Mouse (Mus musculus): ENCODE results near the gene Fcrla.

The Fcrla gene

DNA sequence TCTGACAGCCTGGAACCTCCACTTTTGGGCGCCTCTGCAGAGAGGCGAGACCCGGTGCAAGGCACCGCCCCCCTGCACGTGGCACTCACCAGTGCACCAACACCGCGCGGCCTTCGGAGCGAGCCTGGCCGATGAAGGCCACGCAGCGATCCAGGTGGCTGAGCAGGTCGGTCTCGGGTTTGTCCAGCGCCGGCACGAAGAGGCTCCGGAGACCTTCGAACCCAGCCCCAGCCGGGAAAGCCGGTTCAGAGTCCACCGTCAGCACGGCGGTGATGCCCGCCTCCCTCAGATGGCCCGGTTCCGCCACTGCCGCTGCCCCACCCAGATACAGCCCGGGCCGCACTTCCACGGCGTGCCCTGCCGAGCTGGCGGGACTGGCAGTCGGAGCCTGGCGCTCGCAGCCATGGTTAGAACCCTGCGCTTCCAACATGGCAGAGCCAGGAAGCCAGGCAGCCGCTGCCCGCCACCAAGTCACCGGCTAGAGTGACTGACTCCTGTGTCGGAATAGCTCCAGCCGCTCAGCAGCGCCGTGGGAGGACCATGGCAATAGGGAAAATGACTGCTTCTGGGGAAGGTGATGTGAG, 42.3 kb downstream of the Fcrla start, which contains the start of the genes Gm26620 and Dusp12:
Gene Gm26620, plus strand, starts transcription at position 88 of the 584 bp plus-strand sequence.
Gene Dusp12, minus strand, starts transcription at position 563 of the 584 bp plus-strand sequence.
- peak; percentile 88 for DNase-seq (ENCODE audit: low spot score)

DNA sequence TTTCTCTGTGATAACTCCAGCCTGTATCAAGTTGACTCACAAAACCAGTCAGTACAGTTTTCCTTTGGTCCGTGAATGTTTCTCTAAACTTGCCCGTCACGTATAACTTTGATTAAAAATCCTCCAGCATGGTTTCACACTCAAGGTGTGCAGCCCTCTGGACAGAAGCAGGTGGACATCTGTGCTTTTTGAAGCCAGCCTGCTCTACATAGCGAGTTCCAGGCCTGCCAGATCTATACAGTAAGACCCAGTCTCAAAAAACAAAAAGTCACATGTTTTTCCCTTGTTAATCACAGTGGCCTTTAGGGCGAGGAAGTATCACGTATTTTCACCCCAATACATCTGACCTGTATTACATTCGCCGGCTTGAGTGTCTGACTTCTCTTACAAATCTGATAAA, 43.0 kb downstream of the Fcrla start:
- DNase-seq (ENCODE audit: low spot score) = no peak

DNA sequence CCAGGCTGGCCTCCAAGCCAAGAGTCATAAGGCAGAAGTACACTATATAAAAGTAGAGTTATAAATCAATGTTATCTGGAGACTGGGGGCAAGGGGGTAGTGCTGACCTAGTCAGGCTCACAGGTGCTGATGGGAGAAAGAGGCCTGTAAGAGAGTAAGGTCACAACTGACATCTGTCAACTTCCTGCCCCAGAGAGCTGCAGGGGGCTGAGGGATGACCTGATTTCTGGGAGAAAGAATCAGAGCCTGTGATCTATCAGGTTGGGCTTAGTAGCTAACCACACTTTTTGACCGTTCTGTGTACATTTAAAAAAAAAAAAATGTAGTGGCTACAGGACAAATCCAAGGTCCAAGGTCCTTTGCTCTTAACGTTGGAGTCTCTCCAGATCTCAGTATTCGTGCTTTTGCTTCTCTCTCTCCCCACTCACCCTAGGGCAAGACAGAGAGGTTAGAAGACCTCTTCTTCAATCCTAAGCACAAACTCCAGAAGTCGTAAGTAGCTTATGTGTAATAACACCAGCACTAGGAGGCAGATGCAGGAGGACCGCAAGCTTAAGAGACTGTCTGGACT, 44.4 kb downstream of the Fcrla start:
- DNase-seq (ENCODE audit: low spot score) = no peak

DNA sequence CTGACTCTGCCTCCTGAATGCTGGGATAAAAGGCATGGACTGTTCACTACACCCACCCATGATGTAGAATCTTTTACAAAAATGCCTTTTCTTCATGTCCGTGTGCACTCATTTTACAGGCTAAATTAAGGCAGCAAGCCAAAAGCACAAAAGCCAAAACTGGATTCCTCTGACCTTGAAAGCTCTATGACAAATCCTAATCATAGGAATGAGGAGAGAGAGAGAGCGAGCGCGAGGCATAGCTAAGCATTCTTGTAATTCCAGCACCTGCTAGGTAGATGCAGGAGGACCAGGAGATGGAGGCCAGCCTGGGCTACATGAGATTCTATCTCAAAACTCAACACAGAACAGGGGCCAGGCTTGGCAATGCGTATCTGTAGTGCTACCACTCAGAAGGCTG, 50.5 kb downstream of the Fcrla start:
- no peak for DNase-seq (ENCODE audit: low spot score)

DNA sequence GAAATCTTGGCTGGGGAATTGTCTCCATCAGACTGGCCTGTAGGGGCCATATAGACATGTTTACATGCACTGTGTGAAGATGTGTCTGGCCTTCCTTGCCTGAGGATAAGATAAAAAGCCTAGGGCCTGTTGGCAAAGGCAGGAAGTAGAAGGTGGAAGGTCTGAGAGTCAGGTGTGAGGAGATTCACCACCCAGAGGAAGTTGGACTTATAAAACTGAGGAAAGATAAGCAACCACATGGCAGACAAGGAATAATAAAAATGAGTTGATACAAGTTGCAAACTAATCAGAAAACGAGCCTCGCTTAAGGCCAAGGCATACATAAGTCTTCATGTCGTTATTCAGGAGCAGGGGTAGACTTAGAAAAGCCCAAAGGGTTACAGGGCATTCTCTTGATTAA, 51.7 kb downstream of the Fcrla start:
- no peak for DNase-seq (ENCODE audit: low spot score)

DNA sequence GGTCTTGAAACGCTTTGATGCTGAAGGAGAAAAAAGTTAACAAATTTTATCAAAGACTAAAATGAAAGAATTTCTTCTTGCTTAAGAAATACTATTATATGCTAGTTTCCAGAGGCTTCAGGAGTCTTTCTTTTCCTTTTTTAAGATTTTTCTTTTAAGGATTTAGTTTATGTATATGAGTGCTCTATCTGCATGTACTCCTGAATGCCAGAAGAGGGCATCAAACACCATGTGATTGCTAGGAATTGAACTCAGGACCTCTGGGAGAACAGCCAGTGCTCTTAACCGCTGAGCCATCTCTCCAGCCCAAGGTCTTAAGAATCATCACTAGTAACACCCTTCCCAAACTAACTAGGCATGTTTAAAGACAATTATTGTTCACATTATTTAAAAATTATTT, 55.4 kb downstream of the Fcrla start:
- DNase-seq (ENCODE audit: low spot score) = no peak

DNA sequence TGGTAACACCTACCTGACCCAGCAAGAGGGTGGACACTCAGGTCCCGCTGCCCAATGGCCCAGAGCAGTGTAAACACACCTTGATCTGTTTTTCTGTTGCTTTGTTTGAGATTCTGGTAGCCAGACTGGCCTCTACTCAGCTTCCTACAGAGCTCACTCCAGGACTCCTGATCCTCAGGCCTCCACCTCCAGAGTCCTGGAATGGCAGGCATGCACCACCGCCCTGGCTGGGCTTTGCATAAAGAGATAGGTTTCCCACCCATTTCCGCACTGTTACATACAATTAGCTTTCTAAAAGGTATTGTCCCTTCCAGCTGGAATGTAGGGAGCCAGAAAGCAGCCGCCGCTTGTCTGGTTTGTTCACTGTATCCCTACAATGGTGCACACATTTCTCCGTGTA, 56.0 kb downstream of the Fcrla start:
- DNase-seq (ENCODE audit: low spot score) = no peak

DNA sequence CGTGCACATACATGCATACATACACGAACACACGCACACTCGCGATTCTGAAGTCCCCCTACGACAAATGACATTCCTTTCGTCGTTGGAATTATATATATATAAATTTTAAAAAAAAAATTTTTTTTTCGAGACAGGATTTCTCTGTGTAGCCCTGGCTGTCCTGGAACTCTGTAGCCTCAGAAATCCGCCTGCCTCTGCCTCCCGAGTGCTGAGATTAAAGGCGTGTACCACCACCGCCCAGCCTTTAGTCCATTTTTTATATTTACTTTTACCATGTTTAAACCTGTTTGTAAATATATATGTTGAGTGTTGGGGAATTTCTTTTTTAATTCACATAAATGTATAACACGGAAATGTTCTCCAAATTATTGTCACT, 58.5 kb downstream of the Fcrla start:
- no peak for DNase-seq (ENCODE audit: low spot score)

DNA sequence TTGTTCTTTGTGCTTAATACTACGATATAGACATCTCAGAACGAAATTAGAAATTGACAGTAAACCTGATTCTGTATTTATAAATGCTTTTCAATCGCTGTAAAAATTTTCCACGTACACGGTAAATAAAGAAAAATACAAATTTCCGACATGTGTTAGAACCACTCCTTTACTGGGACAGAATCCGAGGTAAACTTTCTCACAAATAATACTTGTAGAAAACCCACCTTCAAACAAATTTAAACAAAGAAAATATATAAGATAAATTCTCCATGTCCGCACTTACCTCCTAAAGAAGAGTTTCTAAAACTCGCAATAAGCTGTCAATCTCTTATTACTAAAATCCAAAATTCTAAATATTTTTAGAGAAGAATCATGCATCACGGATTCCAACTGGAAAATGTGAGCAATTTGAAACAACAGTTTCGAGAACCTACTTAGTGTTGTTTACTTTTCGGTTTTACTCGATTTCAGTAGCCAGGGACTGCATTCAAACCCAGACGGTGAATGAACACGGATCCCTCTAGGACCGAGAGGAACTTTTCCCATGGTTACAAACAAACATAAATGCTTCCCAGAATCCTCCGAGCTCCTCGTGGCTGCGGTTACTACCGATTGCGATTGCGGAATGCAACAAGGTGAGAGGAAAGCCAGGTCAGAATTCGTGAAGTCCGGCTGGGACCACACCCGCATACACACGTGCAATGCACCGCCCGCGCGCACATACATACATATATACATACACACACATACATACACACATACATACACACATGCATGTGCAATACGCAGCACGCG, 59.1 kb downstream of the Fcrla start:
- peak; percentile 81 for DNase-seq (ENCODE audit: low spot score)

DNA sequence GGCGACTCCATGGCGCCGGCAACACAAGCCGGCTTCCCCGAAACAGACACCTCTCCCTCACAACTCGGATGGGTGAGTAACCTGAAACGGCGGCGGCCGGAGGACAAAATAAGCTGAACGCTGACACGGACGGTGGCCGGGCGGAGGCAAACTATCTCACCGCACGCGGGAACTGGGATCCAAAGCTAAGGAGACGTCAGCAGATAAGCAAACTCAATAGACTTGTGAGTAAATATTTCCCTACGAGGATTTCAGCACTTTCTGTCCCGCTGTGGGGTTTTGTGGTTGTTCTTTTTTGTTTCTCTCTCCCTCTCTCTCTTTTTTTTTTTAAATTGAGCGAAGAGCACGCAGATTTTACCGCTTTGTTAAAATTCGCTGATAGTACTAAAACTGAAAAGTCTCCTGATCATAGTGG, 59.7 kb downstream of the Fcrla start, which contains the start of gene Atf6:
Gene Atf6, minus strand, starts transcription at position 81 of the 415 bp plus-strand sequence.
- peak; percentile 96 for DNase-seq (ENCODE audit: low spot score)
